Mouse (Mus musculus) ovary, adult 18-20 months (tissue): ENCODE measurements around the gene Sgk1.
"Not testable (repeated sequence)": the region's sequence is repeated elsewhere in the genome, so short reads cannot be mapped to it uniquely, and the experiment has no call there.

Experiments
- DNase-seq: peaks from one replicate; pipeline ENCODE4 v3.0.0; 2022; ENCODE audit warnings: low spot score, mixed read lengths

The Sgk1 gene

DNA sequence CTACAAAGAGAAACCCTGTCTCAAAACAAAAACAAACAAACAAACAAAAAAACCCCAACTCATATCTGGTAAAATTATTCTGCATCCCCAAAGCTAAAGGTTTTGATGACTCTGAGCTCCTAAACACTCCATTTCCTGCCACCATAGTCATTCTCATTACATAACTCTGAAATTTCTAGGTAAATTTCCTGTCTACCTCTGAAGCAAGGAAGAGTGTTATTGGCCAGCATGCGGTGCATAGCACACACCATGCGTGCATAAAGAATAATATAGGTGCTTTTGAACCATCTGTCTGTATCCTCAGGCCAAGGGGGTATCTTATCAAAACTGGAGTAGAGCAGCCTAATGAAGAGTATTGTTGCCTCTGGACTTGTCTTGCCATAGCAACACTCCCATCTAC lies 13.8 kb upstream of the Sgk1 start:
- no peak for DNase-seq

DNA sequence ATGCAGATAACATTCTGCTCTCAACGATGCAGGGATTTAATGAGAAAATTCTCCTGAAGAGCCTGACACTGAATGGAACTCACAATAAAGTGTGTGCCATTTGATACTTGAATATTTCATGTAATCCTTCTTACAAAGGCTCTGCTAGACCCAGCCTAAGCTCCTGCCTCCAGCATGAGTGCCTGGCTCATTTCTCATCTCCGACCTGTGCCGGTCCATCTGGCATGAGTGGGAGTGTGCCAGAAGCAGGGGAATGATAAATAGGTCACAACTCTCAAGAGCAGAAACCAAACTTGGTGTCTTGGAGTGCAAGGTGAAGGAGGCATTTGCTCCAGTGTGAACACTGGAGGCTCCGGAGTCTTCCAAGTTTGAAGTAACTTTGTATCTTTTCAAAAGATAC lies 13.4 kb upstream of the Sgk1 start:
- DNase-seq, result no peak

DNA sequence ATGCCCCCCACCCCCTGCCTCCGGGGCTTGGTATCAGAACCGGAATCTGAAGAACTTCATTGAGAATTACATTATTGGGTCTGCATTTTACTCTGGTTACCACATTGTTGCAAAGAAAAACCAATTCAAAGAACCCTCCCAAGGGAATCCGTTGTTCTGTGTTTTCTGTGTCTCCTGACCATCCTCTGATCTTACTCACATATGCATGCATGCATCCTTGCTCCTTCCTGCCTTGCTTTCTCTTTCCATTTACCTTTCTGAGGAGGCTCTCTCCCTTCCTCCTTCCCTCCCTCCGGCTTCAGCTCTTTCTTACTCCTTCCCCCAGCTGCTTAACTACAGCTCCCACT lies 174 bp upstream of the Sgk1 start:
- DNase-seq, result no peak

DNA sequence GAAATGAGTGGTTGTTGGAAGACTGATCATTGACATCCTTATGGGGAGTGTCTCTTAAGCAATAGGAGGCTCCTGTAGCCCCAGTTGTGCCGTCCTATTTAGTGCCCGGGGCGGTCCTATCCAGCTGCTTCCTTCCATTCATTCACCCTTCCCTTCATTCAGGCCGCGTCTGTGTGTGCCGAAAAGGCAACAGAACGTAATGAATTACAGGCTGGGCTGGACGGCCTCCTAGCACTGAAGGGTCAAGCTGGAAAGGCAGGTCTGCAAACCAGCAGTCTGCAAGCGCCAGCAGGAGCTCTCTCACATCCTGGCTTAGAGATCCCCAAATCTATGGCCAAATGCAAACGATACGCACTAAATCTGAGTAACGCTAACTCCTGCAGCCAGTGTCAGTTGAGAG lies 1.6 kb downstream of the Sgk1 start:
- no peak for DNase-seq

DNA sequence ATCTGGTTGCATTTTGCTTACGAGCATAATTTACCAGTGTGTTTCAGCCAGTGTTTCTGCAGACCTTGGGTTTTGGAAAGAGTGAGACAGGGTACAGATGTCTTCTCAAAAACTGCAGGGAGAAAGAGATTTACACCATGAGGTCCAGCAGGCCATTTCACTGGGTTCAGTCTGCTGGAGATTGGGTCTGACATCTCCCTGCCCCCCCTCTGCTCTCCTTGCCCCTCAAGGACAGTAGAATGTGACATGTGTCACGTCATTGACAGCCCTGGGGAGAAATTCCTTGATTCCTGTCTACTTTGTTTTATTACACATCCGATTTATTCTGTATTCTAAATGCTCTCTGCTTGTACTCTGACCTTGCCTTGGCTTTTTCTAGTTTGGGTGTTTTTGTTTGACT lies 2.5 kb downstream of the Sgk1 start:
- no peak for DNase-seq

DNA sequence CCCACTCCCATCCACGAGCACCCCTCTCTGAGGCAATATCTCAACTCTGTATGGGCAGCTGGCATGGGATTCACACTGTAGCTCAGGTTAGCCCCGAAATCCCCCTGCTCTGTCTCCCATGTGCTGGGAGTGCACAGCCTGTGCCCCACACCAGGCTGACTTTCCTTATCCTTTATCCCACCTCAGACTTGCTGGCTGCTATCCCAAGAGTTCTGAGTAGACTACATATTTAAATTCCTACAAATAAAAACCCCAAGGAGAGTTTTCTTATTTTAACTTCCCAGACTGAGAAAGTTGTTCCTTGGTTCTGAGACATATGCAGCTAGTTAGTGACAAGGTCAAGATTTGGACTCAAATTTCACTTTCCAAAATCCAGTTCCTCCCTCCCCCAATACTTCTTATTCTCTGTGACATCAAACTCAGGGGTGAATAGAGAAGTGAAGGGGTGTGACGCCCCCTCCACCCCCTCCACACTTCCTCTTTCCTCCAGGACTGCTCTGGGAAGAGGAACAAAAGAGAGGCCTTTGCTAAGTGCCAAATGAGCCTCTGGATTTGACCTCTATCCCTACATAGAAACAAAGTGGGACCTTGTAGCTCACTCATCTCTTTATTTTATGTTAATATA lies 7.3 kb downstream of the Sgk1 start:
- no peak for DNase-seq

DNA sequence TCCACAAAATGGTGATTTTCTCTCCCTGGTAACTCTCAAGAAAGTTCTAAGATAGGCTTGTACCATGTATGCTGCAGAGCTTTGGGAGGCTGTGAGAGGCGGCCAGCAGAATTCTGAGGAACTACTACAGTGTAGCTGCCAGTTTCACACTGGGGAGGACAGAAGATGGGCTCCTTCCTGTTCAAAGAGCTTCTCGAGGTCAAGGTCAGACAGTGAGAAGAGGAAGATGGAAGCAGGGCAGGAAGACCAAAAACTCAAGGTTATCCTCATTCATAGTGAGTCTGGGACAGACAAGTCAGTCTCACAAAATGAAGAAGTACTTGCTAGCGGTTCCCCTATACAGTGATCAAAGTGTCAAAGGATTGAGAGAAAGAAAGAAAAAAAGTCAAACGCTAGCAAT lies 8.3 kb downstream of the Sgk1 start:
- no peak for DNase-seq

DNA sequence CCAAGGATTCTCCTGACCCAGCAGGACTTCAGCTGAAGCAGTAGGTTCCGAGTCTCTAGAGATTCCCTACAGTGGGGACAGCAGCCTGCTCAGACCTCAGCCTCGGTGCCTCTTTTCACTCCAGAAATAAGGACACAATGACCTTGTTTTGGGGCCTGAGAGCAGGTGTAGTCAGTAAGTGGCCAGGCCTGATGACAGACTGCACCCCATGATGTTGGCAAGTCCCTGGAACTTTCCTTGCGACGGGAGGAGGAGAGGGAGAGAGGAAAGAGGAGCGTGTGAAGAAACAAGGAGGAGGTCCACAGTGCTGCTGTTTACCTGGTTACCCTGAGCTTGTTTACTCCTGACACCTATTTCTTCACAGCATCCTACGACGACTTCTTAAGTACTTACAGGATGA lies 9.5 kb downstream of the Sgk1 start:
- DNase-seq, result no peak

DNA sequence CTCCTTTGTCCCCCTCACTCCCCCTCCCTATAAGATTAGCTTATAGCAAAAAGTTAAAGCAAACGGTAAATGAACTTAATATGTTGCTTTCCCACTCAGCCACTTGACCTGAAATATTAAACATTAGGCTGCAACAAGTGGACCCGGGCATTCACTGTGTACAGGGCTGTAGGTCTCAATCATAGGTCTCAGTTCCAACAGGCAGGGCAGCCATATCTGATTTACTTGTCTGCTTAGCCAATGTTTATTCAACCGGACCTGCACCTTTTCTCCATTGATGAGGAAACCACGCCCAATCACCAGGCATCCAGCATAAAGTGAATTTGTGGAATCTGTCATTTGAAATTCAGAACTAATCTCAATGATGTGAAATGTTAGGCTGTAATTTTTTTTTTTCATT lies 10.1 kb downstream of the Sgk1 start:
- no peak for DNase-seq

DNA sequence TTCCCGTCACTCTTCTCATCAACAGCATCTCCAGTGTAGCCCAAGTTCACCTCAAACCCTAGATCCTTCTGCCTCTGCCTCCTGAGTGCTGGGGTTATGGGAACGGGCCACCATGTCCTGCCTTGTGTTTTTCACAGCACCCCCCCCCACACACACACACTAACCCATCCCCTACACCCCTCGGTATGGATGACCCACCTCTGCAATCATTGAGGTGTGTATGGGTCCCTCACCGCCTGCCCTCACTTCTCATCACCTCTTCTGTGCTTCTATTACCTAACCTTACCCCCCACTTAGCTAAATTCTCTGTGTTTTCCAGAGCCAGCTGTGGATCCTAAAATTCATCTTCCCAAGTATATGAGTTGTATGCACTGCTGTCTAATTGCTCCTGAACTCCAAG lies 16.4 kb downstream of the Sgk1 start:
- no peak for DNase-seq

DNA sequence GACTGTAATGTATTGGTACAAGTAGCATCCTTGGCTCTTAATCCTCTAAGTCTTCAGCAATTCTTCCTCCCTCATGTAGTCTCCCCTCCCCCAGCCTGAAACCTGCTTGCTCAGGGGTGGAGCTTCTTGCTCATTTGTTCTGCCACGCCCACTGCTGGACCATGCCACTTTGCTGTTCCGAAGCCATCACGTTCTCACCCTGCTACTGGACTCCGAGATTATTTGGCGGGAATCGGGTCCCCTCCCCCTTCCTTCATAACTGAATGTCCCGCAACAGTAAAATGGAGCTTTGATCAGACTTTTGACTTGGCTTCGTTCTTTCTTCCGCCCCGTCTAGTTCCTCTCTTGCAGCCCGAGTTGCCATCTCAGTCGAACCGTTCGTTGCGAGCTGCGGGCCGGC lies 16.9 kb downstream of the Sgk1 start:
- DNase-seq, result not testable (repeated sequence)

DNA sequence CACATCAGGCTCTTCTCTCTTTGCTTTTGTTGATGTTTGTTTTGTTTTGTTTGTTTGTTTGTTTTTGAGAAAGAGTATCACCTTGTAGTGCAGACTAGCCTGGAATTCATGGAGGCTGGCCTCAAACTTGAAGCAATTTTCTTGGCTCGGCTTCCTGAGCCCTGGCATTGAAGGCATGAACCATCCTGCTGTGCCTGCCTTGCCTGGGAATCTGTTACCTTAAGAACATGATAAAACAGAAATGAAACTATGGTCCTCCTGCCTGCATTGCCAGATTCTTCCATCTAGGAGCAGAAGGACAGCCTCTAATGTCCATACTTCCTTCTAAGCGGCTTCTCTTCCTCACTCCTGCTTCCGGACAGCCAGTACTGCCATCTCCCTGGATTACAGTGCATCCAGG lies 17.4 kb downstream of the Sgk1 start:
- DNase-seq, result no peak

DNA sequence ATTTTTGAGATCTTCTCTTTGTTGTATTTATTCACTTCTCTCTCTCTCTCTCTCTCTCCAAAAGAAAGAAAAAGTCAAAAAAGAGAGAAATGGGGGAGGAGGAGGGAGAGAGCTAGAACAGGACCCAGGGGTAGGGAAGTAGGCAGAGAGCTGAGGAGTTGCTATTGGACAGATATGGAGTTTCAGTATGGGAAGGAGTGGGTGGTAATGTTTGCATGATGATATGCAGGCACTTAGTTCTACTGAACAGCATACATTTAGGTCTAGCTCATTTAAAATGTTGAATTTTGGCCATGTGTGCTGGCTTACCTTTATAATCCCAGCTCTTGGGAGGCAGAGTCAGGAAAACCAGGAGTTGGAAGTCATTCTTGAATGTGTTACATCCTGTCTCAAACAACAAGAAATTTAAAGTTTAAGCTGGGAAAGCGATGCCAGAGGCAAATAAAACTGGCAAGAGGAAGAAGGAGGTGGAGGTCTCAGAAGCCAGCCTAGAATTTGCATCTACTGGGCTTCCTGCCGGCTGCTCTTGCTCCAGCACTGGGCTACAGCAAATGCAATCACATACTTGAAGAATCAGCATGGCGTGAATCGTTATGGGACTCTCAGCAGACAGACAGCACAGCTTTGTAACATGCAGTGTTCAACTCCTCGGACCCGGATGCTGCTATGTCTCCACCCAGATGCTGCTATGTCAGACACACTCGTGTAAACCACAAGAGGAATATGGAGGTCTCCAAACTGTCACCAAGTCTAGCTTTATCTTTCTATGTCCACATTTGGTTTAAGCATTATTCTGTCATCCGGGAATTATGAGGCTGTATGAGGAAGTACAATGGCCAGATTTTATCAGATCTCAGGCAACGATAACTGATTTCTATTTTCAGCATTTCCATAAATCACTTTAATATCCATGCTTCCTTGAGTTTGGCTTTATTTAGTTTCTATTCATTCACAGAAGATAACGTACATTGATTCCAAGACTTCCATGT lies 20.5 kb downstream of the Sgk1 start:
- DNase-seq, result no peak

DNA sequence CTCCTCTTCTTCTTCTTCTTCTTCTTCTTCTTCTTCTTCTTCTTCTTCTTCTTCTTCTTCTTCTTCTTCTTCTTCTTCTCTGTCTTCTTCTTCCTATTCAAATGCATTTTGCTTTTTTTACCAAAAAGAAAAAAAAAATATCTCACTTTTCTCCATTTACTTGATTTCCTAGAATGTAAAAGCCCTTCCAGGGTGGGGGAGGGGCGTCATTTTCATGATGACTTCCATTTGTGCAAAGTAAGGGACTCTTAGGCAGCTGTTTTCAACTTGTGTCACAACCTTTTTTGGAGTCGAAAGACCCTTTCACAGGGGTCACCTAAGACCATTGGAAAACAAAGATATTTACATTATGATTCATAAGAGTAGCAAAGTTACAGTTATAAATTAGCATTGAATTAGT lies 22.2 kb downstream of the Sgk1 start:
- no peak for DNase-seq

DNA sequence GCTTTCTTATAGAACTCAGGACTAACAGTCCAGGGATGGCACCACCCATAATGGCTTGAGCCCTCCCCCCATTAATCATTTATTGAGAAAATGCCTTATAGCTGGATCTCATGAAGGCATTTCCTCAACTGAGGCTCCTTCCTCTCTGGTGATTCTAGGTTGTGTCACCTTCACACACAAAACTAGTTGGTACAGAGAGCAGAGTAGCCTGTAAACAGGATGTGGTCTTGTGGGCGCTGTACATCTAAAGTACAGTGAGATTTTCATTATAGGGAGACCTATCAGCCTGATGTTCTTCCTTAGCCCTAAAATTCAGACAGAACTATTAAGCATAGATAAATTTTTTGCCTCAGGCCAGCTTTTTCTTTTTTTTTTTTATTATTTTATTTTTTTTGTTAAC lies 23.6 kb downstream of the Sgk1 start:
- no peak for DNase-seq

DNA sequence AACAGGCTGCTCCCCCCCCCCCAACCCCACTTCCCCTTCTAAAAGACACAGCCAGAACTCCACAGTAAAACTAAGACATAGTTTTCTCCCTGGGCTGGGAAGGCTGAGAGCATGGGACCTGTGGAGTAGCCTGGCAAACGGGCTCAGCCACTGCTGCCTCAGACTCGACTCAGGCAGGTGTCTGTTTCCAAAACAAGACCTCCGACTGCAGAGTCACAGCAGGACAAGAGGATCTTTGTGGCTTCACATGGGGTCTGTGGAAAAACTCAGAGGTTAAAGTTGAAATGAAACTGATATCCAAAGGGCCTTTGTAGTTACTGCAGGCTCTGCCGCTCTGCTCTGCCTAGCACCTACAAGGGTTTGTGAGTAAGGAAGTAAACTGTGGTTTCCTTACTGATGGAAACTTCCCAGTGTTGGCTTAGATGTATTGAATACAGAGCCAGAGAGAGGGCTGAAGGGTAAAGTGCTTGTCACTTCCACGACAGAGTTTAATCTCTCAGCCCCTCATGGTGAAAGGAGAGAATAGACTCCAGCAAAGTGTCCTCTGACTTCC lies 25.0 kb downstream of the Sgk1 start:
- DNase-seq, result no peak

DNA sequence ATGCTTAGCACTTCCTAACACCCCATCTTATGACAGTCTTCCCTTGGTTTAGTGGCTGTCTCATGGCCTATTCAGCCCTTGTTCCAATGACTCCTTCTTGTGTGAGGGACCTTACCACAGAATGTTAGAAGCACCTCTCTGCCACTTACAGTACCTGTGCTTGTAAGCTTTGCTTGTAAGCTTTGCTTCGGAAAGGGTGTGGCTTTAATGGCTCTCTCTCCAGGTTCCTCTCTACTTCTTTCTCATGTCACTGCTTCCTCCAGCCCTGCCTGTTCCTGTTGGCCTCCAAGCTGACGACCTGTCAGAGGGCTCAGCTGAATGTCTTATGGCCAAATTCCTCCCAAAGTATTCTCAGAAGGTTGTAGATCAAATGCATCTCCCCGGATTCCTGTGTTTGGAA lies 25.8 kb downstream of the Sgk1 start:
- no peak for DNase-seq

DNA sequence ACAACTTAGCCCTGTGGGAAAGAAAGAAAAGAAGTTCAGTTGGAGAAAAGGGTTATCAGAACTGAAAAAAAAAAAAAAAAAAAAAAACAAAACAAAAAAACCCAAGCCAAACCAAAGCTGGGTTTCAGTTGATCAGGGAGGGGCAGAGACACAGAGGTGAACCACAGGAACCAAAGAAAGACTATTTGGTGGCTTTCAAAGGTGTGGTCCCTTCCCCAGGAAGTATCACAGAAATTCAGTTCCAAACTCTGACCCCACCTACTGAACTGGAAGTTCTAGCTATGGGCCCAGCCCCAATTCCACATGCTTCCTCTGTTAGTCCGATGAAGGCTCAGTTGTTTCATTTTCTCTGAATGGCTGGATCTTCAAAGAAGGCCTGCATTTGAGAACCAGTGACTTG lies 26.7 kb downstream of the Sgk1 start:
- DNase-seq, result no peak

DNA sequence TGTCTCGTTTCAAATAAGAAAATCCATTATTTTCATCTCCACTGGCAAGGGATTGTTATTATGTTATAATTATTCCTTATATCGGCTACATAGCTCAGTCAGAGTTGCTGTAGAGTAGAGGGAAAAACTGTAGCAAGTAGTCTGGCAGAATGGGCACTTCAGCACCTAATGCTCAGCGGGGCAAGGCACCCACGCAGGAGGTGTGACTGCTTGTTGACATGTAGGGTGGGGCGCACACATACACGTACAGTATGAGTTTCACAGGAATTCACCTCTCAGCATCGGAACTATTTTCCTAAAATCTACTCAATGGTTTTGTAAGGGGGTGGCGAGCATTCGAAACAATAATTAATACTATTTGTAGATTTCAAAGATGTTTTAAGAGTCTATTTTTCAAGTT lies 28.4 kb downstream of the Sgk1 start:
- DNase-seq, result no peak

DNA sequence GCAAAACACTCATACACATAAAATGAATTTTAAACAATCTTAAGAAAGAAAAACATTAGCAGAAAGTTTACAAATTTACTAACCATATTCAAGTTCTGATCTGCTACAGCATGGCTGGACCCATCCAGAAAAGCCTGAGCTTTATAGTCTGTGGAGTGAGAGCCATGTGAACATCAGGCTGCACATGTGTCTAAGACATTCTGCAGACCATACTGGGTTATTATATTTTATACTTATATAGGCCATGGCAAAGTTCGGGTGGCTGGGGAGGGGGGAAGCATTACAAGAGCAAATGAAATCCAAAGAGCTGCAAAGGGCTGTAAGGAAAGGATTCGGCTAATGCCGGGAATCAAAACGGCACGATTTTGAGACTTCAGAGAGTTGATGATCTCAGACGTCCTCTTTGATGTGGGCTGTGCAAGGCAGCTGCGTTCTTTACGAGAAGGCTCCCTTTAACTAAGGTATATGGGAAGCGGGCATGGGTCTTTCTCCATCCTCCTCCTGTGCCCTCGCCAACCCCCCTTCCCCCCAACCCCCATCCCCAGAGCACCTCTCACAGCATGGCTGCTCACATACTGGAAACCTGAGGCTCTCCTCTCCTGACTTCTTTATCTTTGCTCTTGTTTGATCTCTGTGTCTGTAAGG lies 29.4 kb downstream of the Sgk1 start:
- DNase-seq, result no peak

DNA sequence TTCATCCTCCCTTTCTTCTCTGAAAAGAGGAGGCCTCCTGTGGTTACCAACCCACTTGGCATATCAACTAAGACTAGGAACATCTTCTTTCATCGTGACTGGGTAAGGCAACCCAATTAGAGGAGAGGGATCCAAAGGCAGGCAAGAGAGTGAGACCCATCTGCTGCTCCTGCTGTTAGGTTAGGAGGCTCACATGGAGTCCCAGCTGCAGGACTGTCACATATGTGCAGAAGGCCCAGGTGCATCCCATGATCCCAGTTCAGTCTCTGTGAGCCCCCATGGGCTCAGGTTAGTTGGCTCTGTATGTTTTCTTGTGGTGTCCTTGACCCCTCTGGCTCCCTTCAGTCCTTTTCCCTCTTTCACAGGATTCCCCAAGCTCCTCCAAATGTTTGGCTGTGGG lies 32.8 kb downstream of the Sgk1 start:
- DNase-seq, result no peak

DNA sequence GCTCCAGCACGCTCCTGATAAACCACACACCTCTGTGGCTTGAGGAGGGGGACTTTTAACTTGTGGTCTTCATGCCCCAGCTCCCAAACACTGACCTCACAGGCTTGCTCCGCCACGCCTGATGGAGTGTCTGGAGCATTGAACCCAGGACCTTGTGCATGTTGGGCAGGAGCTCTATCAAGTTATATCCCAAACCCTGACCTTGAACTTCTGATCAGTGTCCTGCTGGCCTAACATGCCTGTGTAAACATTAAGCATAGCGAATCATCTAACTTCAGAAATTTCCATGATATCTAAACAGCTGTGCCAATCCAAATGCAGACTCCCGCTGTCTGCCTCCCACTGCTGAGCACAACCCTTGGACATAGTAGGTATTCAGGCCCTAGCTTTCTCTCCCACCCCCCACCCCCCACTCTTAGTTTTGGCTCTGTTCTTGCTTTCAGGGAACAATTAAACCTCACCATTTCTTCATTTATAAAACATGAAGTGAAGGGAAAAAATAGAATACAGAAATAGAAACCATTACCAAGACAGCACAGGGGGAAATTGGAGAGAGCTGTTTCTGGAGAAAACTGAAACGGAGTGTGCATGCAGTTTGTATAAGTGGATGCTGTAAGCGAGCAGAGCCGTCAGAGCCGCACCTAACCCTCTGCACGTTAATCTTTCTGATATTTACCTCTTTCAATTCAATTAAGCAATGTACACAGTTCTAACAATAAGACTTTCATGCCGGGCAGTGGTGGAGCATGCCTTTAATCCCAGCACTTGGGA lies 34.5 kb downstream of the Sgk1 start:
- DNase-seq, result no peak
